Comparison of ENCODE assay signal across 12 mouse cellular contexts in the genomic region with DNA sequence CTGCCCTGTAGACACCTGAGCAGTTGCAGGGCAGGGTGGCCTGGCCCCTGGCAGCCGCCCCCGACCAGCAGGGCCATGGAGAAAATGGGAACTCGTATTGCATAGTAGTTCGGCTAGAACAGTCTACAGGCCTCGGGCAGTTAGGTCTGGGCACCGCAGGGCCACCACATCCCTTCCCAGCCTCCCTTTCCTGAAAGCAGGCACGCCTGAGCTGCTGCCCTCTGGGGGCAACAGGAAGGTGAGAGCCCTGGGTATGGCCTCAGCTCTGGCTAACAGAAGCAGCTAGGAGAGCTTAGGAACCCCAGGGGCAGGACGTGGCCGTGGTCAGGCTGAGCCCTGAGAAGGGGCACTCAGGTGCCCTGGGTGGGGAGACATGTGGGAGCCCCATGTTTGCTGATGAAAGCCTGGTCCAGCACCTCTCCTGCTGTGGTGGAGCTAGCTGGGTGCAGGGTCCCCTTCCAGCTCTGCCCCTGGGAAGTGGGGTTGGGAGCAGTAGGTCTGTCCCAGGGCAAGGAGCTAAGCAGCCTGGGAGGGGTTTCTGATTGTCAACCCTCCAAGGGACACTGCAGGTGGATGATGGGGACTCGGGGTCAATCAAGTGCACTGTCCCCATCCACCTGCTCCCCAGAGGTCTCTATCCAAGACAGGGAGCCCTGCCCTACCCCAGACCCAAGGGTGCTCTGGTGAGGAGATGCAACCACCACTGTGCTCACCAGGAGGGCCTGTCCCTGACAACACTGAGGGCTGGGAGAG. TPM values are rescaled to one million over a fixed set of nuclear protein-coding genes. Genes with fewer than 3 reads are reported as not detected.
DNase-seq lines count a peak whose midpoint lies in the region; ATAC-seq lines count a peak whose summit lies in the region.
"Had no signal": no experiment of that assay in that cellular context is flagged by ENCODE, and none has a peak within 500 bp of the region (broad histone marks: within the 10 kb centered on the region; RNA-seq: fewer than 3 reads in every experiment).

No protein-coding gene starts in this region.

- H3K27me3 ChIP-seq in megakaryocyte, embryonic 14.5 days (replicated peaks), result no peaks in the 10 kb centered on the region
- H3K27me3 ChIP-seq: CH12.LX had no signal

- peaks cover 62% of the 10 kb centered on the region for H3K36me3 ChIP-seq in megakaryocyte, embryonic 14.5 days (replicated peaks; ENCODE audit: low read length)

- peak overlapping the region; percentile 33 for H3K4me3 ChIP-seq in megakaryocyte, embryonic 14.5 days (replicated peaks)

- DNase-seq in heart, adult 11 months, result peak; percentile 95
- DNase-seq in heart, adult 9 months (ENCODE audit: low spot score in 2 of 2), result no peak
- DNase-seq in kidney, postnatal 14 days, result peak; percentile 44
- peak; percentile 32 for DNase-seq in naive thymus-derived CD4-positive, alpha-beta T cell, adult 2 months (ENCODE audit: low read depth)
- no peak for DNase-seq in layer of hippocampus, postnatal 14 days (ENCODE audit: low spot score in 2 of 2)
- no peak for DNase-seq in right cerebral cortex, postnatal 14 days
- DNase-seq: adrenal gland, postnatal 25 days; layer of hippocampus, postnatal 36 days; thymus, postnatal 14 days had no signal

- H3K9me3 ChIP-seq in megakaryocyte, embryonic 14.5 days, result no peaks in the 10 kb centered on the region

- ATAC-seq in megakaryocyte, adult 5-6 weeks (ENCODE audit: poor library complexity, severe bottlenecking), result no peak

- H3K4me1 ChIP-seq in megakaryocyte, embryonic 14.5 days, result peaks cover 94% of the 10 kb centered on the region

RNA-seq across cellular contexts. Expression of gene Btbd2, which starts 9.3 kb away (rescaled TPM):
- polyA plus RNA-seq in megakaryocyte, embryonic 14.5 days (2012; ENCODE audit: insufficient read depth, low replicate concordance), result 91.6 and 121 TPM in 2 replicates
- total RNA-seq in megakaryocyte, adult 5-6 weeks (2015), result 8.4 and 10.3 TPM in 2 replicates
- total RNA-seq in megakaryocyte, adult 5-6 weeks (2017), result 16.5 and 30.1 TPM in 2 replicates
- 10 to 100 TPM; 90.2 to 94.4 TPM for total RNA-seq in layer of hippocampus, postnatal 14 days (2021)

RNA-seq across cellular contexts. Expression of gene Mknk2, which starts 11.8 kb away (rescaled TPM):
- 472 and 996 TPM in 2 replicates for polyA plus RNA-seq in megakaryocyte, embryonic 14.5 days (2012; ENCODE audit: insufficient read depth, low replicate concordance)
- 53.5 and 61.1 TPM in 2 replicates for total RNA-seq in megakaryocyte, adult 5-6 weeks (2015)
- total RNA-seq in megakaryocyte, adult 5-6 weeks (2017), result 63.3 and 74.8 TPM in 2 replicates
- 10 to 100 TPM; 50.5 to 51.5 TPM for total RNA-seq in layer of hippocampus, postnatal 14 days (2021)

RNA-seq across cellular contexts. Expression of gene Mob3a, which starts 35.6 kb away (rescaled TPM):
- polyA plus RNA-seq in megakaryocyte, embryonic 14.5 days (2012; ENCODE audit: insufficient read depth, low replicate concordance), result 61.8 and 135 TPM in 2 replicates
- total RNA-seq in megakaryocyte, adult 5-6 weeks (2015), result 61.8 and 72.0 TPM in 2 replicates
- total RNA-seq in megakaryocyte, adult 5-6 weeks (2017), result 65.0 and 77.3 TPM in 2 replicates
- 10 to 100 TPM; 16.1 to 19.0 TPM for total RNA-seq in layer of hippocampus, postnatal 14 days (2021)

RNA-seq across cellular contexts. Expression of gene Izumo4, which starts 35.8 kb away (rescaled TPM):
- 19.4 and 27.8 TPM in 2 replicates for polyA plus RNA-seq in megakaryocyte, embryonic 14.5 days (2012; ENCODE audit: insufficient read depth, low replicate concordance)
- total RNA-seq in megakaryocyte, adult 5-6 weeks (2015), result 11.3 and 14.2 TPM in 2 replicates
- 4.4 and 6.6 TPM in 2 replicates for total RNA-seq in megakaryocyte, adult 5-6 weeks (2017)
- 10 to 100 TPM; 44.8 to 54.7 TPM for total RNA-seq in layer of hippocampus, postnatal 14 days (2021)

RNA-seq across cellular contexts. Expression of gene Csnk1g2, which starts 43.5 kb away (rescaled TPM):
- polyA plus RNA-seq in megakaryocyte, embryonic 14.5 days (2012; ENCODE audit: insufficient read depth, low replicate concordance), result 476 and 617 TPM in 2 replicates
- total RNA-seq in megakaryocyte, adult 5-6 weeks (2015), result 34.5 and 46.0 TPM in 2 replicates
- total RNA-seq in megakaryocyte, adult 5-6 weeks (2017), result 127 and 144 TPM in 2 replicates
- 100 to 1,000 TPM; 176 to 180 TPM for total RNA-seq in layer of hippocampus, postnatal 14 days (2021)

Comparison
In these comparisons a context has a peak if more than half of its experiments do, and no peak if none do; other contexts are left out.
1. DNase-seq: peak in heart, adult 11 months (single experiment), kidney, postnatal 14 days (single experiment) and naive thymus-derived CD4-positive, alpha-beta T cell, adult 2 months (single experiment); none in heart, adult 9 months (0 of 2), layer of hippocampus, postnatal 14 days (0 of 2) and right cerebral cortex, postnatal 14 days (single experiment).